Mouse (Mus musculus): ENCODE data around the gene Zfyve1. TPM values are rescaled to one million over a fixed set of nuclear protein-coding genes. Genes with fewer than 3 reads are reported as not detected.
"Not testable (repeated sequence)": the region's sequence is repeated elsewhere in the genome, so short reads cannot be mapped to it uniquely, and the experiment has no call there.

The Zfyve1 gene
- polyA plus RNA-seq, 1 experiment from 2014 or later, result 9.9 TPM

DNA sequence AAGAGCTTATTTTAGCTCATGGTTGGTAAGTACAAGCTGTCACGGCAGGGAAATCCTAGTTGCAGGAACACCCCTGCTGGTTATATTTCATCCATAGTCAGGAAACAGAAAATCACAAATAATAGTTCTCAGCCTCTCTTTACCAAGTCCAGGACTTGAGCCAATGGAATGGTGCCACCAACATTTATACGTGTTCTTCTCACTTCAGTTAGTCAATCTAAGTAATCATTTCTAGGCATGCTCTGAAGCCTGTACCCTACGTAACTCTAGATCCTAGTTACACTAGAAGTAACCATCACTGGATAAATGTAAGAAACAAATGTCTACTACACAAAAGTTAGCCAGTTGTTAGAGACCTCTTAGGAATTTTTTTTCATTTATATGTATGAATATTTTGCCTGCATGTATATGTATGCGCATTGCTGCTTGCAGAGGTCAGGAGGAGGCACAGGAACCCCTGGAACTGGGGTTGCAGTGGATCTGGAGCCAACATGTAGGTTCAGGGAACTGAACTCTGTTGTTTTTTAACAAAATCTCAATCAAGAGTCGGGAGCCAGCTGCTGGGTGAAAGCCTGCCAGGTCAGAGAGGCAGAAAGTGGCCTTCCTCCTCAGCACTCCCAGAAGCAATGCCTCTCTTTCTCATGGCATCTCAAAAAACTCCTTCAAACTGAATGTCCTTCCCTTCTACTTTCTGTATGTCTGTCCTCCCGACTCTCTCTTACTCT is 25.2 kb upstream of the Zfyve1 start:
- Histone ChIP-seq H3K27ac (ENCODE audit: low read length) (no peak overlapping the region), H3K9ac (ENCODE audit: low read depth, low read length) (no peak overlapping the region), H3K4me3 (ENCODE audit: low read depth, low read length) (no peak overlapping the region), H3K4me1 (ENCODE audit: control insufficient read depth, low read depth, low read length) (no peaks in the 10 kb centered on the region), H3K4me2 (ENCODE audit: low read depth, low read length) (no peak overlapping the region), H3K36me3 (ENCODE audit: control insufficient read depth, insufficient read depth) (no peaks in the 10 kb centered on the region), H3K9me3 (replicated peaks; ENCODE audit: control insufficient read depth, low read length) (no peaks in the 10 kb centered on the region), H3K27me3 (ENCODE audit: control insufficient read depth, insufficient read depth, low read depth, low read length) (no peaks in the 10 kb centered on the region)
- ATAC-seq (ENCODE audit: low read depth), result no peak
- WGBS (ENCODE audit: insufficient replicate concordance), result 61% methylated on average over 6 of the region's 6 CpGs

DNA sequence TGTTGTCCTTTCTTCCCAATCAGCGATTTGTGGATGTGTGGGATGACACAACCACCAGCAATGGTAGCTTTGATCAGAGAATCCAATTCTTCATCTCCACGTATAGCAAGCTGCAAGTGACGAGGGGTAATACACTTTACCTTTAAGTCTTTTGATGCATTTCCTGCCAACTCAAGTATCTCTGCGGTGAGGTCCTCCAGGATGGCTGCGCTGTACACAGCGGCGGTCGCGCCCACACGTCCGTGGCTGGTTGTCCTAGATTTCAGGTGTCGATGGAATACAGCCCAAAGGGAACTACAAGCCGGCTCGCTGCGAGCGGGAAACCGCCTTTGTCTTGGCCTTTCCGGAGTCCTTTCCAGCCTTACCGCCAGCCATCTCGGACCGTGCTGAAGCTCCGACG is 23.7 kb upstream of the Zfyve1 start:
- WGBS (ENCODE audit: insufficient replicate concordance), result 43% methylated on average over 23 of the region's 23 CpGs
- H3K4me2 ChIP-seq (ENCODE audit: low read depth, low read length); ATAC-seq (ENCODE audit: low read depth); H3K9ac ChIP-seq (ENCODE audit: low read depth, low read length); H3K4me3 ChIP-seq (ENCODE audit: low read depth, low read length); H3K36me3 ChIP-seq (ENCODE audit: control insufficient read depth, insufficient read depth); H3K4me1 ChIP-seq (ENCODE audit: control insufficient read depth, low read depth, low read length); H3K9me3 ChIP-seq (replicated peaks; ENCODE audit: control insufficient read depth, low read length); H3K27ac ChIP-seq (ENCODE audit: low read length); H3K27me3 ChIP-seq (ENCODE audit: control insufficient read depth, insufficient read depth, low read depth, low read length): not testable (repeated sequence)

DNA sequence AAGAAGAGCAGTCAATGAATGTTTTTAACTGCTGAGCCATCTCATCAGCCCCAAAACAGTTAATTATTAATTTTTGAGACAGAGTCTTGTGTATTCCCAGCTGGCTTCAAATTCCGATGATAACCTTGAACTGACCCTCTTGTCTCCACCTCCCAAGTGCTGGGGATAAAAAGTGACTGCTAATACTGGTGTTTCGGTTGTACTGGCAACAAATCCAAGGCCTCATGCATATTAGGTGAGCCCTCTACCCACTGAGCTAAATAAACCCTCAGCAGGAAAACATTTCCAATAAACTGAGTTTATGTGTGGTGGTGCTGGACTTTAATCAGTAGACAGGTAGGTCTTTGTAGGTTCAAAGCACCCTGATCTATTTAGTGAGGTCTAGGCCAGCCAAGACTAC is 22.0 kb upstream of the Zfyve1 start:
- Histone ChIP-seq H3K4me2 (ENCODE audit: low read depth, low read length) (no peak overlapping the region), H3K27ac (ENCODE audit: low read length) (0 out of 2 replicates have a peak overlapping the region, but pooled peaks have one; percentile 4), H3K9ac (ENCODE audit: low read depth, low read length) (no peak overlapping the region), H3K27me3 (ENCODE audit: control insufficient read depth, insufficient read depth, low read depth, low read length) (no peaks in the 10 kb centered on the region), H3K36me3 (ENCODE audit: control insufficient read depth, insufficient read depth) (no peaks in the 10 kb centered on the region), H3K4me1 (ENCODE audit: control insufficient read depth, low read depth, low read length) (no peaks in the 10 kb centered on the region), H3K4me3 (ENCODE audit: low read depth, low read length) (no peak overlapping the region), H3K9me3 (replicated peaks; ENCODE audit: control insufficient read depth, low read length) (no peaks in the 10 kb centered on the region)
- no peak for ATAC-seq (ENCODE audit: low read depth)
- 61% methylated on average over 2 of the region's 2 CpGs for WGBS (ENCODE audit: insufficient replicate concordance)

DNA sequence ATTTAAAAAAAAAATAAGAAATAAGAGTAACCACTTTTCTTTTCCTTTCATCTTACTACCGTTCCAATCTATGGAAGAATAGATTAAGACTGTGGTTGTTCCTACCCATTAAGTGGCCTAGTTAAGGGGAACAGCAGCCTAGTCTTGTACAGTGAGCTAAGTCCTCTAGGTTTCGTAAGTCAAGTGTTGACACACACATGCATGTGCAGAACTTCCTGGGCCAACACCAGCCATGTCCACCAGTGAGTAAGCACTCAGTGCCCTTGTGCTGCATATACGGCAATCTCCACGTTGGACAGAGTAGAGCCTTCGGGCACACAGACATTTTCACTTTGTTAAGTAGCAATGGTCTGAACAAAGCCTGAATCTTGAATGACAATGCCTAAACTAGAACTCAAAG is 20.2 kb upstream of the Zfyve1 start:
- peak; percentile 64; the same call in 1 of the 2 replicates for ATAC-seq (ENCODE audit: low read depth)
- no peaks in the 10 kb centered on the region for H3K9me3 ChIP-seq (replicated peaks; ENCODE audit: control insufficient read depth, low read length)
- H3K4me1 ChIP-seq (ENCODE audit: control insufficient read depth, low read depth, low read length), result no peaks in the 10 kb centered on the region
- no peaks in the 10 kb centered on the region for H3K36me3 ChIP-seq (ENCODE audit: control insufficient read depth, insufficient read depth)
- no peaks in the 10 kb centered on the region for H3K27me3 ChIP-seq (ENCODE audit: control insufficient read depth, insufficient read depth, low read depth, low read length)
- 72% methylated on average over 5 of the region's 5 CpGs for WGBS (ENCODE audit: insufficient replicate concordance)
- H3K27ac ChIP-seq (ENCODE audit: low read length), result no peak overlapping the region
- no peak overlapping the region for H3K9ac ChIP-seq (ENCODE audit: low read depth, low read length)
- no peak overlapping the region for H3K4me2 ChIP-seq (ENCODE audit: low read depth, low read length)
- no peak overlapping the region for H3K4me3 ChIP-seq (ENCODE audit: low read depth, low read length)

DNA sequence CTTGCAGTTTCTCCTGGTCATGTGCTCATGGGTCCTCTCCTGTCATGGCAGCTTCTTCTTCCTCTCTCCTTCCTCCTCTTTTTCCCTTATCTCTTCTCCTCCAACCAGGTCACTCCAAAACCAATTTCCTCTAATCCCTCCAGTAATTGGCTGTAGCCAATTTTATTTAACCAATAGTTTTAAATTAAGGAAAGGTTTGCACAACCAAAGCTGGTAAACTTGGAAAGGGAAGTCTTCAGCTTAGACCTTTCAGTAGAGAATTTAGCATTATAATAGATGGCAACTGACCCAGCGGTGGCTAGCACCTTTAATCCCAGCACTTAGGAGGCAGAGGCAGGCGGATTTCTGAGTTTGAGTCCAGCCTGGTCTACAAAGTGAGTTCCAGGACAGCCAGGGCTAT is 9.4 kb upstream of the Zfyve1 start:
- H3K27ac ChIP-seq (ENCODE audit: low read length); H3K36me3 ChIP-seq (ENCODE audit: control insufficient read depth, insufficient read depth); H3K9ac ChIP-seq (ENCODE audit: low read depth, low read length); H3K4me2 ChIP-seq (ENCODE audit: low read depth, low read length); ATAC-seq (ENCODE audit: low read depth); H3K4me1 ChIP-seq (ENCODE audit: control insufficient read depth, low read depth, low read length); H3K27me3 ChIP-seq (ENCODE audit: control insufficient read depth, insufficient read depth, low read depth, low read length); H3K4me3 ChIP-seq (ENCODE audit: low read depth, low read length); H3K9me3 ChIP-seq (replicated peaks; ENCODE audit: control insufficient read depth, low read length): not testable (repeated sequence)
- 81% methylated on average over 2 of the region's 2 CpGs for WGBS (ENCODE audit: insufficient replicate concordance)

DNA sequence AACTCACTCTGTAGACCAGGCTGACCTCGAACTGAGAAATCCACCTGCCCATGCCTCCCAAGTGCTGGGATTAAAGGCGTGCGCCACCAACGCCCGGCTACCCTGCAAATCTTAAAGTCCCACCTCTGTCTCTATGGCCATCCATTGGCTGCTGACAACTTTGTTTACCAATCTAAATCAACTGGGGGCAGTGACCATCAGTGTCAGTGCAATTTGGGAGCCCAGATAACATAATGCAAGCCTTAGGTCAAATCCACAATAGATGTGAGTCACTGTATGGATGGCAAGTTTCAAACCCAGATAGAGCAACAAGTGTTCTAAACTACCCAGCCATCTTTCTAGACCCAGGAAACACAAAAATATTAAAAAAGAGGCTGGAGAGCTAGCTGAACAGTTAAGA is 5.3 kb upstream of the Zfyve1 start:
- Histone ChIP-seq H3K27ac (ENCODE audit: low read length) (no peak overlapping the region), H3K4me1 (ENCODE audit: control insufficient read depth, low read depth, low read length) (no peaks in the 10 kb centered on the region), H3K27me3 (ENCODE audit: control insufficient read depth, insufficient read depth, low read depth, low read length) (no peaks in the 10 kb centered on the region), H3K9ac (ENCODE audit: low read depth, low read length) (no peak overlapping the region), H3K4me2 (ENCODE audit: low read depth, low read length) (no peak overlapping the region), H3K4me3 (ENCODE audit: low read depth, low read length) (no peak overlapping the region), H3K9me3 (replicated peaks; ENCODE audit: control insufficient read depth, low read length) (no peaks in the 10 kb centered on the region), H3K36me3 (ENCODE audit: control insufficient read depth, insufficient read depth) (no peaks in the 10 kb centered on the region)
- 66% methylated on average over 5 of the region's 5 CpGs for WGBS (ENCODE audit: insufficient replicate concordance)
- 0 out of 2 replicates have a peak, but pooled peaks have one; percentile 41 for ATAC-seq (ENCODE audit: low read depth)

DNA sequence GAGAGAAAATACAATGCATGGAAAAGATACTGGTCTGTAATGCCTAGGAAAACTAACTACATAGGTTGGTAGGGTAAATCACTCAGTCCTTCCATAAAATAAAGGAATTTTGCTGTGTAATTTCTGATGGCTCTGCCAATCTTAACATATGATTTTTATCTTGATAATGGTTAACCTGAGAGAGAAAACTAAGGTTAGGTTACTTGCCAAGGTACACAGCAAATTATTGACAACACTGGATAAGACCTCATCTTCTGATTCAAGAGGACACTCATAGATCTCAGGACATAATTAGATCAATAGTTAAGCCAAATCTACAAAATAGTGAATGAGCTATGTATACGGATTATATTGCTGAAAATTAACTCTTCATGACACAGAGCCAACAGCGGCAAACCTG is 859 bp upstream of the Zfyve1 start:
- Histone ChIP-seq H3K27ac (ENCODE audit: low read length) (no peak overlapping the region), H3K4me1 (ENCODE audit: control insufficient read depth, low read depth, low read length) (peaks cover 11% of the 10 kb centered on the region), H3K4me3 (ENCODE audit: low read depth, low read length) (no peak overlapping the region), H3K9ac (ENCODE audit: low read depth, low read length) (no peak overlapping the region), H3K9me3 (replicated peaks; ENCODE audit: control insufficient read depth, low read length) (no peaks in the 10 kb centered on the region), H3K4me2 (ENCODE audit: low read depth, low read length) (no peak overlapping the region), H3K36me3 (ENCODE audit: control insufficient read depth, insufficient read depth) (peaks cover 7% of the 10 kb centered on the region; the same call in 1 of the 2 replicates), H3K27me3 (ENCODE audit: control insufficient read depth, insufficient read depth, low read depth, low read length) (no peaks in the 10 kb centered on the region)
- WGBS (ENCODE audit: insufficient replicate concordance), result 77% methylated on average over 2 of the region's 2 CpGs
- no peak for ATAC-seq (ENCODE audit: low read depth)

DNA sequence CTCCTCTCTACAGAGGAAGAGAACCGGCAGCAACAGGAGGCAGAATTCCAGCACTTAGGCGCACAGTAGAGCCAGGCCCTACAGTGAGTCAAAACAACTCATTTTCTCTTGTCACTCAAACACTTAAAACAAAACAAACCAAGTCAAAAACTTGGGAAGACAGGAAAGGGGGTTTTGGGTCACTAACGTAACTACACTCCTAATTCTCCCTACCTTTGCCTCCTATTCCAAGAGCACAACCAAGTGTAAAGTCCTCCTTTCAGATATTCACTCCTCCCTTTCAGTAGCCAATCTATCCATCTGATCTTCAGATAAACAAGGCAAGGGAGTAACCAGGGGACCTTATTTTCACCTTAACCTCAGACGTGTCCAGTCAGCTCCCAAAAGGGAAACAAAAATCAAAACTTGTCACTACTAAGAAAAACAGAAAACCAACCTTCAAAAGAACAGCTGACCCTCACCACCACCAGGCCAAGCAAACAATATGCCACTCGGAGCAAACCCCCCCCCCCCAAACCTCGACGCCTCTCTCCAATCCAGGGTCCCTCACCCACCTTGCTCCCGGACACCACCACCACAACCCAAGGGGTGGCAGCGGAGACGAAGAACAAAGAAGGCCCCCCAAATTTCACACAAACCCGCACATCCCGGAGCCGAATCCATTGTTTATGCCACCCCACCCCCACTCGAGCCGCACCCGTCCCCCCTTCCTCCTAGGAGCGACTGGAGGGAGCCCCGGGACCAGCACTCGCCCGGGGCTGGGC is 649 bp downstream of the Zfyve1 start:
- H3K4me1 ChIP-seq (ENCODE audit: control insufficient read depth, low read depth, low read length), result peaks cover 12% of the 10 kb centered on the region
- peak overlapping the region; percentile 98 for H3K4me3 ChIP-seq (ENCODE audit: low read depth, low read length)
- peak overlapping the region; percentile 92 for H3K27ac ChIP-seq (ENCODE audit: low read length)
- H3K9ac ChIP-seq (ENCODE audit: low read depth, low read length), result peak overlapping the region; percentile 86
- H3K27me3 ChIP-seq (ENCODE audit: control insufficient read depth, insufficient read depth, low read depth, low read length), result no peaks in the 10 kb centered on the region
- H3K9me3 ChIP-seq (replicated peaks; ENCODE audit: control insufficient read depth, low read length), result no peaks in the 10 kb centered on the region
- peaks cover 7% of the 10 kb centered on the region; the same call in 1 of the 2 replicates for H3K36me3 ChIP-seq (ENCODE audit: control insufficient read depth, insufficient read depth)
- peak overlapping the region; percentile 72 for H3K4me2 ChIP-seq (ENCODE audit: low read depth, low read length)
- WGBS (ENCODE audit: insufficient replicate concordance), result 9% methylated on average over 18 of the region's 20 CpGs
- ATAC-seq (ENCODE audit: low read depth), result no peak

DNA sequence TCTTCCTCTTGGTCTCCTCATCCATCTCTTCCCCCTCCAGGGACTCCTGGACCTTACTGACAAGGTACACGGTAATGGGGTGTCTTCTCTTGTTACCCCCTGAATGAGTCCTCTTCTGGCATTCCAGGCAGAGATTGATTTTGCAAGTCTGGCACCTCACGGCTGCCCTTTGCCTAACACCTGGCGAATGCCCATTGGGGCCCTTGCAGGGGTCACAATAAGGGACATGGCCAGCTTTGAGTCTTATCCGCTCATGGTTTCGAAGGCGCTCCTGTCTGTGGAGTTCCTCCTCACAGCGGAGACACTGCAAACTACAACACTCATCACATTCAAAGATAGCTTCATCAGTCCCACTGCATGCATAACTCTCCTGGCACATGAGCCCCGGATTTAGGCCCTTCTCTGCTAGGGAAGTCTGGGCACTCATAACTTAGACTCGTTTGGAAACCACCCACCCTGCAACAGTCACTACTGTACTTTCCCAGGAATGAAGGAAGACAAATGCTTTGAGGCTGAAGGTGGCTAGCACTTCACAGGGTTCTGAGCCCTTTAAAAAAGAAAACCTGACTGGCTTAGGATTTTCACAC is 2.5 kb downstream of the Zfyve1 start:
- no peak overlapping the region for H3K27ac ChIP-seq (ENCODE audit: low read length)
- ATAC-seq (ENCODE audit: low read depth), result no peak
- H3K4me1 ChIP-seq (ENCODE audit: control insufficient read depth, low read depth, low read length), result peaks cover 14% of the 10 kb centered on the region
- no peak overlapping the region for H3K4me2 ChIP-seq (ENCODE audit: low read depth, low read length)
- no peaks in the 10 kb centered on the region for H3K27me3 ChIP-seq (ENCODE audit: control insufficient read depth, insufficient read depth, low read depth, low read length)
- no peak overlapping the region for H3K9ac ChIP-seq (ENCODE audit: low read depth, low read length)
- no peak overlapping the region for H3K4me3 ChIP-seq (ENCODE audit: low read depth, low read length)
- WGBS (ENCODE audit: insufficient replicate concordance), result 83% methylated on average over 9 of the region's 9 CpGs
- H3K9me3 ChIP-seq (replicated peaks; ENCODE audit: control insufficient read depth, low read length), result no peaks in the 10 kb centered on the region
- H3K36me3 ChIP-seq (ENCODE audit: control insufficient read depth, insufficient read depth), result peaks cover 11% of the 10 kb centered on the region

Data from liver, embryonic 16.5 days (tissue).